In genomic region chr7:97386806-97387370, GRCm38 (mm10) we compare ENCODE assay signal across 10 mouse cellular contexts. TPM values are rescaled to one million over a fixed set of nuclear protein-coding genes. Genes with fewer than 3 reads are reported as not detected.
A peak's percentile ranks its signal among the peaks of the same experiment; 100 is the strongest.
DNase-seq lines count a peak whose midpoint lies in the region; ATAC-seq and TF ChIP-seq lines count a peak whose summit lies in the region.
"Had no signal": no experiment of that assay in that cellular context is flagged by ENCODE, and none has a peak within 500 bp of the region (broad histone marks: within the 10 kb centered on the region; RNA-seq: fewer than 3 reads in every experiment).

No protein-coding gene starts in this region.

- ATAC-seq in forebrain, embryonic 14.5 days: peak; percentile 63; the same call in 1 of the 2 replicates
- ATAC-seq in forebrain, embryonic 11.5 days (replicated peaks; ENCODE audit: low FRiP score): no peak
- ATAC-seq in stomach, postnatal 0 days (ENCODE audit: low FRiP score, low TSS enrichment): no peak; the same call in 1 of the 2 replicates
- no peak for ATAC-seq in kidney, embryonic 14.5 days (ENCODE audit: low FRiP score, low TSS enrichment)

- no peak overlapping the region for H3K9ac ChIP-seq in forebrain, embryonic 14.5 days (ENCODE audit: low read length)
- H3K9ac ChIP-seq in forebrain, embryonic 11.5 days (ENCODE audit: low read length): no peak overlapping the region
- H3K9ac ChIP-seq in stomach, postnatal 0 days (ENCODE audit: low read length): no peak overlapping the region
- no peak overlapping the region for H3K9ac ChIP-seq in kidney, embryonic 14.5 days (ENCODE audit: low read depth, low read length)
- H3K9ac ChIP-seq: heart, embryonic 15.5 days; midbrain, embryonic 12.5 days had no signal

- TF ChIP-seq POLR2A in cerebellum, adult 2 months (IDR thresholded peaks at IDR 0.05; ENCODE audit: borderline replicate concordance, insufficient read depth, low read length): 0 out of 2 replicates have a peak, but pooled peaks have one; percentile 11

- no peak overlapping the region for H3K4me3 ChIP-seq in forebrain, embryonic 14.5 days (ENCODE audit: low read depth, low read length)
- H3K4me3 ChIP-seq in forebrain, embryonic 11.5 days (ENCODE audit: low read depth, low read length): no peak overlapping the region
- peak overlapping the region; percentile 16 for H3K4me3 ChIP-seq in cerebellum, adult 2 months (replicated peaks; ENCODE audit: insufficient read depth, low read depth, low read length)
- H3K4me3 ChIP-seq in stomach, postnatal 0 days (ENCODE audit: low read depth, low read length): no peak overlapping the region
- H3K4me3 ChIP-seq in kidney, embryonic 14.5 days (ENCODE audit: low read length): no peak overlapping the region
- H3K4me3 ChIP-seq: heart, embryonic 15.5 days; midbrain, embryonic 12.5 days had no signal

- H3K4me1 ChIP-seq in forebrain, embryonic 14.5 days (ENCODE audit: control insufficient read depth, insufficient read depth, low read length): peaks cover 8% of the 10 kb centered on the region
- no peaks in the 10 kb centered on the region for H3K4me1 ChIP-seq in forebrain, embryonic 11.5 days (replicated peaks; ENCODE audit: control insufficient read depth, insufficient read depth, low read length)
- H3K4me1 ChIP-seq in cerebellum, adult 2 months (ENCODE audit: control insufficient read depth, insufficient read depth, low read length): peaks cover 24% of the 10 kb centered on the region
- H3K4me1 ChIP-seq in stomach, postnatal 0 days (replicated peaks; ENCODE audit: control insufficient read depth, insufficient read depth): no peaks in the 10 kb centered on the region
- H3K4me1 ChIP-seq in kidney, embryonic 14.5 days (ENCODE audit: control insufficient read depth, insufficient read depth, low read length): no peaks in the 10 kb centered on the region
- H3K4me1 ChIP-seq: heart, embryonic 15.5 days had no signal

- no peak for TF ChIP-seq EP300 in stomach, postnatal 0 days (optimal IDR thresholded peaks at IDR 0.05)

- H3K4me2 ChIP-seq in forebrain, embryonic 14.5 days (ENCODE audit: low read length): no peak overlapping the region
- H3K4me2 ChIP-seq in forebrain, embryonic 11.5 days (ENCODE audit: low read depth, low read length, severe bottlenecking): no peak overlapping the region
- no peak overlapping the region for H3K4me2 ChIP-seq in stomach, postnatal 0 days (replicated peaks; ENCODE audit: low read depth)
- H3K4me2 ChIP-seq in kidney, embryonic 14.5 days (replicated peaks; ENCODE audit: low read depth, low read length): no peak overlapping the region
- H3K4me2 ChIP-seq: heart, embryonic 15.5 days; midbrain, embryonic 12.5 days had no signal

- peak; percentile 83 for DNase-seq in forebrain, embryonic 14.5 days (ENCODE audit: low spot score)
- DNase-seq in forebrain, embryonic 11.5 days (ENCODE audit: low spot score): no peak
- DNase-seq in cerebellum, adult 2 months: peak; percentile 95 to 99
- peak; percentile 62 for DNase-seq in heart, adult 8-10 months (ENCODE audit: low spot score)
- peak; percentile 87 to 88 for DNase-seq in layer of hippocampus, postnatal 36 days
- DNase-seq in stomach, postnatal 0 days (ENCODE audit: low spot score): no peak
- no peak for DNase-seq in MN1 (ENCODE audit: low spot score)

- no peaks in the 10 kb centered on the region for H3K9me3 ChIP-seq in forebrain, embryonic 14.5 days (replicated peaks; ENCODE audit: control insufficient read depth, low read length)
- no peaks in the 10 kb centered on the region for H3K9me3 ChIP-seq in forebrain, embryonic 11.5 days (ENCODE audit: control insufficient read depth, low read length)
- H3K9me3 ChIP-seq in stomach, postnatal 0 days (ENCODE audit: control insufficient read depth, low read length): no peaks in the 10 kb centered on the region
- H3K9me3 ChIP-seq in kidney, embryonic 14.5 days (ENCODE audit: control insufficient read depth, low read length): no peaks in the 10 kb centered on the region
- H3K9me3 ChIP-seq: heart, embryonic 15.5 days; midbrain, embryonic 12.5 days had no signal

- TF ChIP-seq CTCF in cerebellum, adult 2 months (IDR thresholded peaks at IDR 0.05; ENCODE audit: borderline replicate concordance, insufficient read depth, low read depth, low read length): peak; percentile 36; the same call in 1 of the 2 replicates
- TF ChIP-seq CTCF in stomach, postnatal 0 days (IDR thresholded peaks at IDR 0.05; ENCODE audit: low read depth): peak; percentile 12; the same call in 1 of the 2 replicates

- peaks cover 75% of the 10 kb centered on the region for H3K36me3 ChIP-seq in forebrain, embryonic 14.5 days (ENCODE audit: control insufficient read depth, insufficient read depth, low read length)
- H3K36me3 ChIP-seq in forebrain, embryonic 11.5 days (ENCODE audit: control insufficient read depth, insufficient read depth, low read length): peaks cover 11% of the 10 kb centered on the region; the same call in 1 of the 2 replicates
- peaks cover 12% of the 10 kb centered on the region for H3K36me3 ChIP-seq in stomach, postnatal 0 days (ENCODE audit: control insufficient read depth, insufficient read depth, low read length)
- peaks cover 95% of the 10 kb centered on the region for H3K36me3 ChIP-seq in kidney, embryonic 14.5 days (ENCODE audit: control insufficient read depth, insufficient read depth, low read length)

- peak overlapping the region; percentile 53; the same call in 1 of the 2 replicates for H3K27ac ChIP-seq in forebrain, embryonic 14.5 days (ENCODE audit: low read depth, low read length)
- H3K27ac ChIP-seq in forebrain, embryonic 11.5 days (ENCODE audit: low read depth, low read length): no peak overlapping the region
- peak overlapping the region; percentile 92 for H3K27ac ChIP-seq in cerebellum, adult 2 months (ENCODE audit: insufficient read depth, low read length)
- H3K27ac ChIP-seq in stomach, postnatal 0 days (replicated peaks): peak overlapping the region; percentile 70
- H3K27ac ChIP-seq in kidney, embryonic 14.5 days (ENCODE audit: low read depth, low read length): no peak overlapping the region
- H3K27ac ChIP-seq: heart, embryonic 15.5 days; midbrain, embryonic 12.5 days had no signal

- no peaks in the 10 kb centered on the region for H3K27me3 ChIP-seq in forebrain, embryonic 14.5 days (replicated peaks; ENCODE audit: control insufficient read depth, insufficient read depth, low read length)
- H3K27me3 ChIP-seq in forebrain, embryonic 11.5 days (ENCODE audit: control insufficient read depth, insufficient read depth, low read length): no peaks in the 10 kb centered on the region
- H3K27me3 ChIP-seq in cerebellum, adult 2 months (ENCODE audit: control insufficient read depth, insufficient read depth, low read length): no peaks in the 10 kb centered on the region
- H3K27me3 ChIP-seq in stomach, postnatal 0 days (ENCODE audit: control insufficient read depth, insufficient read depth, low read length): no peaks in the 10 kb centered on the region
- no peaks in the 10 kb centered on the region for H3K27me3 ChIP-seq in kidney, embryonic 14.5 days (ENCODE audit: control insufficient read depth, insufficient read depth, low read length)
- H3K27me3 ChIP-seq: heart, embryonic 15.5 days; midbrain, embryonic 12.5 days had no signal

- WGBS in forebrain, embryonic 14.5 days: 70% methylated on average over 5 of the region's 5 CpGs
- WGBS in forebrain, embryonic 11.5 days: 93% methylated on average over 5 of the region's 5 CpGs
- 5% methylated on average over 5 of the region's 5 CpGs for WGBS in cerebellum, adult 2 months
- WGBS in stomach, postnatal 0 days: 68% methylated on average over 5 of the region's 5 CpGs
- WGBS in kidney, embryonic 14.5 days: 92% methylated on average over 5 of the region's 5 CpGs

RNA-seq across cellular contexts. Expression of gene Ndufc2, which starts 12.9 kb away (rescaled TPM):
- polyA plus RNA-seq in forebrain, embryonic 14.5 days (2014; fragmentation: Nextera tagmentation; extraction: Ambion mirVana): 473 and 569 TPM in 2 replicates
- 307 and 339 TPM in 2 replicates for polyA plus RNA-seq in forebrain, embryonic 11.5 days (2014; fragmentation: Nextera tagmentation; extraction: Ambion mirVana)
- 376 and 378 TPM in 2 replicates for polyA plus RNA-seq in cerebellum, adult 2 months (2012; rRNA removed)
- total RNA-seq in heart, adult 8-10 months (2022): 100 to 1,000 TPM; 498 to 518 (median 508) TPM
- total RNA-seq in layer of hippocampus, postnatal 36 days (2021): 100 to 1,000 TPM; 221 to 238 TPM
- polyA plus RNA-seq in stomach, postnatal 0 days (2015; fragmentation: Nextera tagmentation; extraction: Ambion mirVana): 415 and 439 TPM in 2 replicates
- 370 and 475 TPM in 2 replicates for polyA plus RNA-seq in kidney, embryonic 14.5 days (2014; fragmentation: Nextera tagmentation; extraction: Ambion mirVana)

RNA-seq across cellular contexts. Expression of gene Alg8, which starts 15.5 kb away (rescaled TPM):
- polyA plus RNA-seq in forebrain, embryonic 14.5 days (2014; fragmentation: Nextera tagmentation; extraction: Ambion mirVana): 15.3 and 18.7 TPM in 2 replicates
- 44.1 and 44.6 TPM in 2 replicates for polyA plus RNA-seq in forebrain, embryonic 11.5 days (2014; fragmentation: Nextera tagmentation; extraction: Ambion mirVana)
- 10.1 and 11.1 TPM in 2 replicates for polyA plus RNA-seq in cerebellum, adult 2 months (2012; rRNA removed)
- total RNA-seq in heart, adult 8-10 months (2022): 1 to 10 TPM; 4.8 to 5.3 (median 4.9) TPM
- total RNA-seq in layer of hippocampus, postnatal 36 days (2021): 10 to 100 TPM; 10.6 to 12.0 TPM
- polyA plus RNA-seq in stomach, postnatal 0 days (2015; fragmentation: Nextera tagmentation; extraction: Ambion mirVana): 14.6 and 15.3 TPM in 2 replicates
- polyA plus RNA-seq in kidney, embryonic 14.5 days (2014; fragmentation: Nextera tagmentation; extraction: Ambion mirVana): 48.5 and 48.8 TPM in 2 replicates

RNA-seq across cellular contexts. Expression of gene Thrsp, which starts 30.6 kb away (rescaled TPM):
- polyA plus RNA-seq in forebrain, embryonic 14.5 days (2014; fragmentation: Nextera tagmentation; extraction: Ambion mirVana): 3.2 and 3.7 TPM in 2 replicates
- polyA plus RNA-seq in forebrain, embryonic 11.5 days (2014; fragmentation: Nextera tagmentation; extraction: Ambion mirVana): 0.28 TPM in 1 of 2 replicates, not detected in the other
- 93.2 and 101 TPM in 2 replicates for polyA plus RNA-seq in cerebellum, adult 2 months (2012; rRNA removed)
- total RNA-seq in heart, adult 8-10 months (2022): 10 to 100 TPM; 51.1 to 70.8 (median 68.7) TPM
- total RNA-seq in layer of hippocampus, postnatal 36 days (2021): 10 to 100 TPM; 36.2 to 45.8 TPM
- polyA plus RNA-seq in stomach, postnatal 0 days (2015; fragmentation: Nextera tagmentation; extraction: Ambion mirVana): 1.4 and 1.5 TPM in 2 replicates
- 0.27 and 0.39 TPM in 2 replicates for polyA plus RNA-seq in kidney, embryonic 14.5 days (2014; fragmentation: Nextera tagmentation; extraction: Ambion mirVana)

RNA-seq across cellular contexts. Expression of gene Kctd21, which starts 54.8 kb away (rescaled TPM):
- 7.5 and 7.9 TPM in 2 replicates for polyA plus RNA-seq in forebrain, embryonic 14.5 days (2014; fragmentation: Nextera tagmentation; extraction: Ambion mirVana)
- polyA plus RNA-seq in forebrain, embryonic 11.5 days (2014; fragmentation: Nextera tagmentation; extraction: Ambion mirVana): 4.7 and 4.8 TPM in 2 replicates
- 18.4 and 18.9 TPM in 2 replicates for polyA plus RNA-seq in cerebellum, adult 2 months (2012; rRNA removed)
- 1 to 10 TPM; 3.0 to 5.0 (median 3.8) TPM for total RNA-seq in heart, adult 8-10 months (2022)
- total RNA-seq in layer of hippocampus, postnatal 36 days (2021): 10 to 100 TPM; 13.8 to 15.6 TPM
- 2.0 TPM in 2 replicates for polyA plus RNA-seq in stomach, postnatal 0 days (2015; fragmentation: Nextera tagmentation; extraction: Ambion mirVana)
- polyA plus RNA-seq in kidney, embryonic 14.5 days (2014; fragmentation: Nextera tagmentation; extraction: Ambion mirVana): 2.2 and 4.6 TPM in 2 replicates

RNA-seq across cellular contexts. Expression of gene Usp35, which starts 55.1 kb away (rescaled TPM):
- polyA plus RNA-seq in forebrain, embryonic 14.5 days (2014; fragmentation: Nextera tagmentation; extraction: Ambion mirVana): 4.0 and 4.1 TPM in 2 replicates
- 2.8 and 2.9 TPM in 2 replicates for polyA plus RNA-seq in forebrain, embryonic 11.5 days (2014; fragmentation: Nextera tagmentation; extraction: Ambion mirVana)
- polyA plus RNA-seq in cerebellum, adult 2 months (2012; rRNA removed): 19.1 and 21.7 TPM in 2 replicates
- total RNA-seq in heart, adult 8-10 months (2022): 1 to 10 TPM in 2 of 4 experiments, under 1 TPM in 2; 0.72 to 1.0 (median 0.86) TPM
- 10 to 100 TPM; 12.9 to 14.1 TPM for total RNA-seq in layer of hippocampus, postnatal 36 days (2021)
- 0.53 and 0.62 TPM in 2 replicates for polyA plus RNA-seq in stomach, postnatal 0 days (2015; fragmentation: Nextera tagmentation; extraction: Ambion mirVana)
- 1.8 and 2.4 TPM in 2 replicates for polyA plus RNA-seq in kidney, embryonic 14.5 days (2014; fragmentation: Nextera tagmentation; extraction: Ambion mirVana)

Comparison
In these comparisons a context has a peak if more than half of its experiments do, and no peak if none do; other contexts are left out.
1. DNase-seq: peak in forebrain, embryonic 14.5 days (single experiment), cerebellum, adult 2 months (2 of 2), heart, adult 8-10 months (single experiment) and layer of hippocampus, postnatal 36 days (2 of 2); none in forebrain, embryonic 11.5 days (single experiment), stomach, postnatal 0 days (single experiment) and MN1 (single experiment).
2. H3K27ac ChIP-seq: peak in forebrain, embryonic 14.5 days (single experiment), cerebellum, adult 2 months (single experiment) and stomach, postnatal 0 days (single experiment); none in forebrain, embryonic 11.5 days (single experiment) and kidney, embryonic 14.5 days (single experiment).
3. RNA of gene Thrsp, which starts 30.6 kb away (polyA plus RNA-seq): 93.2 to 101 TPM in cerebellum, adult 2 months; 3.2 to 3.7 TPM in forebrain, embryonic 14.5 days, 1.4 to 1.5 TPM in stomach, postnatal 0 days, 0.28 TPM in forebrain, embryonic 11.5 days and 0.27 to 0.39 TPM in kidney, embryonic 14.5 days; every median in the first group is over 10 times any median in the second.